Mouse (Mus musculus): Measurements from ENCODE around the gene B3gnt7. TPM values are rescaled to one million over a fixed set of nuclear protein-coding genes. Genes with fewer than 3 reads are reported as not detected.

Gene B3gnt7
- polyA plus RNA-seq, 1 experiment from 2014 or later, result 0.92 TPM

DNA sequence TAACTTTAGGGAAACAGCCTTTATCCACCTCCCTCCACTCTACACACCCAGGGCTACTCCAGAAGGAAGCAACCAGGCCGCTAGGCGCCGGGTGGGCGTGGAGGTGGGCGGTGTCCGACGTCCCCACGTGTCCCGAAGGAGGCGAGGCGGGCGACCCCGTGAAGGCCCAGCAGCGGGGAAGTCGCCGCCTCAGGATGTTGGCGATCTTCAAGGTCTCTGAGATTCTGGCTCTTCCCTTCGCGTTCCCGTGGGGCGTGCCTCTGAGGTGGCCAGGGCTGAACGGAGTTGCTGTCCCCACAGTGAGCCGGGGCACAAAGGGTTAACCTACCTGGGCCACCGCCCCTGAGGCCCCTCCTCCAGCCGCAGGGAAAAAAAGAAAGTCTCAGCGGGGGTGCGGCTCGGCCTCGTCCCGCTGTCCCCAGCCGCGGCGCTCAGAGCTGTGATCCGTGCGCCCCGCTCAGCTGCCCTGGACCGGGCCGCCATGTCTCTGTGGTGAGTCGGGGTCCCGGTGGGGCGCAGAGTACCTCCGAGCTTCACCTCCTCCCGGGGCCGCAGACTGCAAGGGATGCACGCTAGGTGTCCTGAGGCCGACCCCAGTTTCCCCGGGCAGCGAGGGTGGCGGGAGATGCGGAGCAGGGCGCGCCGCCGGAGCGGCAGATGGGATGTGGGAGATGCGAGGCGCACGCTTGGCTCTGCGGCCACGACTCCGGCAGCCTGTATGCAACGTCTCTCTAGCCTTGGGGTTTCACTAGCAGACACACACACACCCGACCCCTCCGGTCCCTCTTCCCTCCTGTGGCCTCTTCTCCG is 636 bp downstream of the B3gnt7 start:
- Histone ChIP-seq H3K9me3 (replicated peaks) (no peaks in the 10 kb centered on the region), H3K4me1 (replicated peaks) (peaks cover 47% of the 10 kb centered on the region), H3K4me3 (replicated peaks) (peak overlapping the region; percentile 57), H3K27me3 (peaks cover 51% of the 10 kb centered on the region), H3K27ac (replicated peaks) (no peak overlapping the region), H3K9ac (peak overlapping the region; percentile 30; the same call in 1 of the 2 replicates), H3K36me3 (replicated peaks) (no peaks in the 10 kb centered on the region), H3K4me2 (peak overlapping the region; percentile 88)
- under 1% methylated on average over 65 of the region's 65 CpGs for WGBS (ENCODE audit: insufficient replicate concordance)
- peak; percentile 54 for ATAC-seq (ENCODE audit: insufficient read depth)

DNA sequence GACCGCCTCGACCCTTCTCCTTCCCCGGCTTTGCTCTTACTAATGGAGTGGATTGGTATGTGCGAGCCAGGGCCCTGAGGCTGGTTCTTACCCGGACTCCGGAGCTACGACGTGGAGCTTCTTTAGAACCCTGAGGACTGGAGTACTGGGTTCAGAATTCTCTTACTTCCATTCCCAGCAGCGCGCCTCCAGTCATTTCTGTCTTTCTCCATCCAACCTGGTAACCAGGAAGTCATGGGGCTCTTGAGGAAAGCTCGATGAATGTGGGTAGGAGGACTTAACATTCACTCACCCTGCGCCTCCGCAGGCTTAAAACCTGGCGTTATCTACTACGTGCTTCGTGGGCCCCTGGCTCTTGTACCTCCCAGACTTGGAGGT is 1.2 kb downstream of the B3gnt7 start:
- peak overlapping the region; percentile 30; the same call in 1 of the 2 replicates for H3K9ac ChIP-seq
- H3K27ac ChIP-seq (replicated peaks), result no peak overlapping the region
- peaks cover 51% of the 10 kb centered on the region for H3K27me3 ChIP-seq
- peaks cover 52% of the 10 kb centered on the region for H3K4me1 ChIP-seq (replicated peaks)
- peak overlapping the region; percentile 88 for H3K4me2 ChIP-seq
- no peak for ATAC-seq (ENCODE audit: insufficient read depth)
- H3K4me3 ChIP-seq (replicated peaks), result peak overlapping the region; percentile 57
- H3K9me3 ChIP-seq (replicated peaks), result no peaks in the 10 kb centered on the region
- WGBS (ENCODE audit: insufficient replicate concordance), result 2% methylated on average over 16 of the region's 16 CpGs
- H3K36me3 ChIP-seq (replicated peaks), result no peaks in the 10 kb centered on the region

DNA sequence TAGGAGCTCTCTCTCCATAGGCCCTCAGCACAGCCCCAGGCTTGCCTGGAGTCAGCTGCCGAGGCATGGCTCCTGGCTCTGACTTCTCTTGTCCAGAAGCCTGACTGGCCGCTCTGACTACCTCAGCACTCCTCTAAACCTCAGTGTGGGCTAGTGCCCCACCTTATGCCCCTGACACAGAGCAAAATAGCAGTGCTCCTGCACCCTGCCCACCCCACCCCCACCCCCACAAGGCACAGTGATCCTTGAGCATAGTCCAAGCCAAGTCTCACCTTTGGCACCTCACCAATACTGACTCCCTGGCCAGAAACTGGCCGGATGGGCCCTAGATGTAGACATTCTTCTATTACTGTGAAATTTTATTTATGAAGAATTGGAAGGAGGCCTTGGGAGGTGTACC is 4.1 kb downstream of the B3gnt7 start:
- Histone ChIP-seq H3K27ac (replicated peaks) (no peak overlapping the region), H3K4me3 (replicated peaks) (no peak overlapping the region), H3K36me3 (replicated peaks) (no peaks in the 10 kb centered on the region), H3K9me3 (replicated peaks) (no peaks in the 10 kb centered on the region), H3K27me3 (peaks cover 41% of the 10 kb centered on the region), H3K9ac (no peak overlapping the region), H3K4me2 (no peak overlapping the region), H3K4me1 (replicated peaks) (peaks cover 43% of the 10 kb centered on the region)
- ATAC-seq (ENCODE audit: insufficient read depth), result no peak
- 74% methylated on average over 3 of the region's 3 CpGs for WGBS (ENCODE audit: insufficient replicate concordance)

DNA sequence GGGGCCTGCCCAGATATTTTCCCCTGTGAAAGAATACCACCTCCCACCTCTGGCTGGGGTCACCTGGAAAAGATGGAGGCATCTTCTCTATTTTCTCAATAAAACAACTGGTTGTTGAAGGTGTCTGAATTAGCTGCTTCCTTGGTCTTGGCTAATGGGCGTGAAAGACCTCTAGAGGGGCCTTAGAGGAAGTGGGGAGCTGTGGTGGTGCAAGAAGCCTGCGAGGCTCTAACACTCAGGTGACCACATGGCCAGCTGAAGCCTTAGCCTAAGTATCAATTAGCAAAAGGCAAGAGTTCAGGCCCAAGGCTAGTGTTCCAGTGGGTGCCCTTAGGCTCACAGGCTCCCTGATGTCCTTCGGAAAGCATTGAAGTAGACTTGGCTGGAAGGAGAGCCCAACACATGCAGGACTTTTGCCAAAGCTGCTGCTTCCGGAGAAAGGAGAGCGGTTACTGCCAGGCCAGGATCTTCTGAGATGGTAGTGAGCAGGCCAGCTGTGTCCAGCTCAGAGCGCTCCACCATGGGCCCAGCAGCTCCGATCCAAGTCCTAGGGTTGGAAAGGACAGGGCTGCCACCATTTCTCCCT is 4.6 kb downstream of the B3gnt7 start:
- no peaks in the 10 kb centered on the region for H3K9me3 ChIP-seq (replicated peaks)
- no peak for ATAC-seq (ENCODE audit: insufficient read depth)
- no peaks in the 10 kb centered on the region for H3K36me3 ChIP-seq (replicated peaks)
- H3K4me2 ChIP-seq, result no peak overlapping the region
- 68% methylated on average over 7 of the region's 7 CpGs for WGBS (ENCODE audit: insufficient replicate concordance)
- H3K27me3 ChIP-seq, result peaks cover 35% of the 10 kb centered on the region
- H3K27ac ChIP-seq (replicated peaks), result no peak overlapping the region
- H3K4me1 ChIP-seq (replicated peaks), result peaks cover 37% of the 10 kb centered on the region
- H3K4me3 ChIP-seq (replicated peaks), result no peak overlapping the region
- no peak overlapping the region for H3K9ac ChIP-seq

DNA sequence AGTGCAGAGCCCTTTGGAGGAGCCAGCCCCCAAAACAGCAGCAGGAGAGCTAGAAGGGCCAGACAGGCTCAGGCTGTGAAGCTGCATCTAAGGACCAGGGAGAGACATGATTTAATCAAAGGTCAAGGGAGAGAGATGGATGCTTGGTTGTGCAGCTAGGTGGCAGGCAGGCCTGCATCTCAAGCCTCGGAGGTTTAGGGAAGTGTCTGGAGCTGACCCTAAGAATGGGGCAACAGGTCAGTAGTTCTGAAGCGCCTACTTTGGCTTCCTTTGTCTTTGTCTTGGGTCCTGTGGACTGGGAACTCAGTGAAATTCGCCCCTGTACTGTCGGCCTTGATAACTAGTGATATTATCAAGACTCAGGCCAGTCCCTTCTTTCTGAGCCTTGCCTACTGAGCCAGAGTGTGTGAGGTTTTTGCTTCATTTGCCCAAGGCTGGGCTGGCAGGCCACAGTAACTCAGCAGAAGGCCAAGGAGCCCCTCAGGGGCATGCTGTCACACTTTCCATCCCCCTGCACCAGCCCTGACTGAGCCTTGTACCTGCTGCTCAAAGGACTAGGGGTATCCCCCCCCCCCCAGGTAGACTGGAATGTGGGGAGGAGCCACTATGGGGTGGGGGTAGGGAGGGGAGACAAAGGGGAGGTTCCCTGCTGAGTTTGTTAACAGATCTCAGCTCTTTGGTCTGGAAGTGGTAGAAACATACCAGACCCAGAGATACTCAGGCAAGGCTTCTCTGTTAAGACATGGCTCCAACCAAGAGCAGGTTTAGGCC is 5.4 kb downstream of the B3gnt7 start:
- no peak overlapping the region for H3K4me3 ChIP-seq (replicated peaks)
- H3K9me3 ChIP-seq (replicated peaks), result no peaks in the 10 kb centered on the region
- no peak for ATAC-seq (ENCODE audit: insufficient read depth)
- peaks cover 35% of the 10 kb centered on the region for H3K4me1 ChIP-seq (replicated peaks)
- H3K36me3 ChIP-seq (replicated peaks), result no peaks in the 10 kb centered on the region
- no peak overlapping the region for H3K4me2 ChIP-seq
- H3K27me3 ChIP-seq, result peaks cover 28% of the 10 kb centered on the region
- 41% methylated on average over 4 of the region's 4 CpGs for WGBS (ENCODE audit: insufficient replicate concordance)
- H3K27ac ChIP-seq (replicated peaks), result no peak overlapping the region
- no peak overlapping the region for H3K9ac ChIP-seq

DNA sequence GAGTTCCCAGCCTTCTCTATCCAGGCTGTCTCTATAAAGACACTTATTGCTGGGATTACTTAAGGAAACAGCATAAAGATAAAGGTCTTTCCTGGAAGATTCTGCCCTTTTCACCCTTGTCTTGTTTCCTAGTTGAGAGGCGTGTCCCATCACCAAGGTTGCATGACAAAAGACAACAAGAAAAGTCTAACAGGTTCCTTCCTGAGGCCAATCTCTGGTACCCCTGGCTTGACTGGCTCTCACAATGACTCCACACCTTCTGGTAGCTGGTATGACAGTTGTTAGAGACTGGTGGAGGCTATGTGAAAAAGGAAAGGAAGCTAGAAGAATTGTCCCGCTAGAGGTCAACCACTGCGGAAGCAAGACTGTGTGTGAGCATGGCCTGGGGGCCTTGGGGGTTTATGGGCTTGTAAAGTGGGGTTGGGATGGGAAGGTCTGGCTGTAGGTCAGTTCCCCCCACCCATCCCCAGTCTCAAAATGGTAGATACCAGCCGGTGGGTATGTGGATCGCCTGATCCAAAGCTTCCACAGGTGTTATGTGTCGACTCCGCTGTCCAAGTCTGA is 6.7 kb downstream of the B3gnt7 start:
- no peak for ATAC-seq (ENCODE audit: insufficient read depth)
- H3K27ac ChIP-seq (replicated peaks), result no peak overlapping the region
- H3K4me3 ChIP-seq (replicated peaks), result no peak overlapping the region
- WGBS (ENCODE audit: insufficient replicate concordance), result 83% methylated on average over 7 of the region's 7 CpGs
- no peak overlapping the region for H3K4me2 ChIP-seq
- H3K4me1 ChIP-seq (replicated peaks), result peaks cover 31% of the 10 kb centered on the region
- H3K27me3 ChIP-seq, result peaks cover 15% of the 10 kb centered on the region
- no peak overlapping the region for H3K9ac ChIP-seq
- no peaks in the 10 kb centered on the region for H3K36me3 ChIP-seq (replicated peaks)
- no peaks in the 10 kb centered on the region for H3K9me3 ChIP-seq (replicated peaks)

DNA sequence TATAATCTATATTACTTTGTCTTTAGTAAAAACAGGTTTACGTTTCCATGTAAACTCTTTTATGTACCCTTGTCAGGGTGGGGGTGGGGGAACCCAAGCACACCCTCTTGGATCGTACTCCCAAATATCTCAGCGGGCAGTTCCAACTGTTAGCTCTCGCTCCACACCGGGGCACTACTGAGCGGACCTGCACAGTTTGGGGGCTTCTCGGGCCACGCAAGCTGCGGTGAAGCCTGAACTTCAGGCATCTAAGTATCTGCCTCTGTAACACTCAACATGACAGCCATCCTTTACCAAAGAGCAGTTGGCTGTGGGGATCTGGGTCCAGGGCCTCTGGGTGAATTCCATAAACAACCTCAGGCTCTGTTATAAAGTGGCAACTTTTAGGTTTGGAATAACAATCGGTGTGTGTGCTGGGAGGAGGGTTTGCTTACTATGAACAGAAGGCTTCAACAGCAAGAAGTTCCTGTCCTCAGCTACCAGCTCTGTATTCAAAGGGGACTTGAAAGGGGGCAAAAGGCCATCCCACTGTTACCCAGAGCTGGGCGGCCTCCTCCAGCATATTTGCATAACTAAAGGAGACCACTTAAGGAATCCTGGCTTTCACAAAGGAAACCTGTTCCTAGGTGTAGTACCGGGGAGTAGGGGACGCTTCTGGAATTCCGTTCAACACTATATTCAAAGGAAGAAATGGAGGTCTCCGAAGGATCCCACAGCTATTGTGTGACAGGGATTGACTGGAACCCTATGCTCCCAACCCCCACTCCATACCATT is 8.1 kb downstream of the B3gnt7 start:
- Histone ChIP-seq H3K36me3 (replicated peaks) (no peaks in the 10 kb centered on the region), H3K27me3 (0 out of 2 replicates have a peak, but pooled peaks cover 4% of the 10 kb centered on the region), H3K4me1 (replicated peaks) (peaks cover 33% of the 10 kb centered on the region), H3K4me2 (no peak overlapping the region), H3K9me3 (replicated peaks) (no peaks in the 10 kb centered on the region), H3K9ac (no peak overlapping the region), H3K4me3 (replicated peaks) (no peak overlapping the region), H3K27ac (replicated peaks) (no peak overlapping the region)
- WGBS (ENCODE audit: insufficient replicate concordance), result 75% methylated on average over 15 of the region's 15 CpGs
- no peak for ATAC-seq (ENCODE audit: insufficient read depth)

DNA sequence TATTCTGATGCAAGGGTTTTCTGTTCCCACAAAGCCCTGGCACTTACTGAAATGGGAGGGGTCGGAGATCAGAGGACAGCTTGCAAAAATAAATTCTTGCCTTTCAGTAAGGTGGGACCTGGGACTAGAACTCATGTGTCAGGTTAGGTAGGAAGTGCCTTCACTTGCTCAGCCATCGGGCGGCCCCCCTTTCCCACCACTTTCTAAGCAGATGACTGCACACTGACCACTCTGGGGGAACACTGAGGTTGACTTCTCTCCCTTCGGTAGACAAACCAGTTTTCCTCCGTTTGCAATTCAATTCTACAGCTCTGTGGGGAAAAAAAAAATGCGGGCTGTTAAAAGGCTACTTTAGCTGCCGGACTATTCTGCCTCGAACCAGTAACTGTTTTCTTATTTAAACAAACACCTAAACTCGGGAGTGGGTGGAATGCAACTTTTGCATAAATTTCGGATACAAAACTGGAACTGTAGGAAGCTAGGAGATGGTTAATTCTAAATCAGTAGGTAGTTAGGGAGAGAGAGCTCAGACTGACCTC is 8.9 kb downstream of the B3gnt7 start:
- no peak for ATAC-seq (ENCODE audit: insufficient read depth)
- Histone ChIP-seq H3K4me1 (replicated peaks) (peaks cover 33% of the 10 kb centered on the region), H3K27me3 (no peaks in the 10 kb centered on the region), H3K9me3 (replicated peaks) (no peaks in the 10 kb centered on the region), H3K36me3 (replicated peaks) (no peaks in the 10 kb centered on the region), H3K4me2 (no peak overlapping the region), H3K4me3 (replicated peaks) (no peak overlapping the region), H3K9ac (no peak overlapping the region), H3K27ac (replicated peaks) (no peak overlapping the region)
- 68% methylated on average over 10 of the region's 10 CpGs for WGBS (ENCODE audit: insufficient replicate concordance)

DNA sequence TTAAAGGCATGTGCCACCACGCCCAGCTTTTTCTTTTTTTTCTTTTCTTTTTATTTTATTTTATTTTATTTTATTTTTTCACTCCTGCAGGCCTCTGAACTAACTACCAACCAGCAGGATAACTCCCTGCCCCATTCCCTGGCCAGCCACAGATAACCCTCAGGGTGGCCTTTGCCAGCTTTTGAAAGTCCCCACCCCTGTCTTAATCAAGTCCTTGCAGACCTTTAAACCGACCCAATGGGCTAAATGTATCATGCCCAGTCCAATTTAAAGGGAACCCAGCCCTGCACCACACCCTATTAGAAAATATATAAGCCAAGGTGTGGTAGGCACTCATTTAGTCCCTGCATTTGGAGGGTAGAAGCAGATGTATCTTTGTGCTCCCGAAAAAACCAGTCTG is 9.6 kb downstream of the B3gnt7 start:
- peak; percentile 96 for ATAC-seq (ENCODE audit: insufficient read depth)
- Histone ChIP-seq H3K27ac (replicated peaks) (peak overlapping the region; percentile 59), H3K36me3 (replicated peaks) (no peaks in the 10 kb centered on the region), H3K9me3 (replicated peaks) (no peaks in the 10 kb centered on the region), H3K4me1 (replicated peaks) (peaks cover 30% of the 10 kb centered on the region), H3K9ac (no peak overlapping the region), H3K27me3 (no peaks in the 10 kb centered on the region), H3K4me3 (replicated peaks) (no peak overlapping the region), H3K4me2 (no peak overlapping the region)
- WGBS (ENCODE audit: insufficient replicate concordance), result 40% methylated on average over 3 of the region's 3 CpGs

DNA sequence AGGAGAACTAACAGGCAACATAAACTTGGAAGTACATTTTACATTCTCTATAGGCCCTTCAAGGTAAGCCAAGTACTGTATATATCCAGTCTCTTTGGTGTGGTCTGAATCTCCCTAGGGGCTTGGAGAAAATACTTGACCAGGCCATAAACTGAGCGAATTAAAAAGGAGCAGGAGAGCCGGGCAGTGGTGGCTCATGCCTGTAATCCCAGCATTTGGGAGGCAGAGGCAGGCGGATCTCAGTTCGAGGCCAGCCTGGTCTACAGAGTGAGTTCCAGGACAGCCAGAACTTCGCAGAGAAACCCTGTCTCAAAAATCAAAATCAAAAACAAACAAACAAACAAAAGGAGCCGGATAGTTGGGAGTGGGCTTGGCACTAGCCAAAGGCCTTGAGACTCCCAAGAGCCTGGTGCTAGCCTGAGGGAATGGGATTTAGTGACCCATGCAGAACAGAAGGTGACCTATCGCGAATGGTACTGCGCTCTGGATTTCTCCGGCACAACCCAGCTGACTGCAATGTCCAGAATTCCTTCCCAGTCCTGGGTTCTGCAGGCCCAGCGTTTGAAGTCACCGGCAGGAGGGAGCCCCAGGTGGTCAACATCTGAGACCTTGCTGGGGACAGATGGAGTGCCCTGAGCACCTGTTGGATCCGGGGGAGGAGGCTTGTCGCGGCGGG is 10.6 kb downstream of the B3gnt7 start:
- no peaks in the 10 kb centered on the region for H3K9me3 ChIP-seq (replicated peaks)
- H3K27me3 ChIP-seq, result no peaks in the 10 kb centered on the region
- H3K9ac ChIP-seq, result no peak overlapping the region
- peak overlapping the region; percentile 35; the same call in 1 of the 2 replicates for H3K4me2 ChIP-seq
- H3K4me3 ChIP-seq (replicated peaks), result no peak overlapping the region
- H3K36me3 ChIP-seq (replicated peaks), result no peaks in the 10 kb centered on the region
- ATAC-seq (ENCODE audit: insufficient read depth), result no peak
- 59% methylated on average over 16 of the region's 16 CpGs for WGBS (ENCODE audit: insufficient replicate concordance)
- H3K4me1 ChIP-seq (replicated peaks), result peaks cover 24% of the 10 kb centered on the region
- H3K27ac ChIP-seq (replicated peaks), result no peak overlapping the region
